13 mouse cellular contexts compared by ENCODE assay signal in genomic region chr9:57466101-57466500, GRCm38 (mm10). TPM values are rescaled to one million over a fixed set of nuclear protein-coding genes. Genes with fewer than 3 reads are reported as not detected.
DNase-seq lines count a peak whose midpoint lies in the region; ATAC-seq and TF ChIP-seq lines count a peak whose summit lies in the region.
"Had no signal": no experiment of that assay in that cellular context is flagged by ENCODE, and none has a peak within 500 bp of the region (broad histone marks: within the 10 kb centered on the region; RNA-seq: fewer than 3 reads in every experiment).

No protein-coding gene starts in this region.

- H3K36me3 ChIP-seq in lung, postnatal 0 days (ENCODE audit: insufficient read depth, low read length) = no peaks in the 10 kb centered on the region
- no peaks in the 10 kb centered on the region for H3K36me3 ChIP-seq in liver, embryonic 13.5 days
- H3K36me3 ChIP-seq in small intestine, adult 2 months (ENCODE audit: control insufficient read depth, insufficient read depth, low read length) = peaks cover 4% of the 10 kb centered on the region; the same call in 1 of the 2 replicates

- no peak overlapping the region for H3K9ac ChIP-seq in lung, postnatal 0 days (replicated peaks; ENCODE audit: low read depth)
- H3K9ac ChIP-seq in liver, embryonic 13.5 days = no peak overlapping the region

- TF ChIP-seq EP300 in lung, postnatal 0 days (IDR thresholded peaks at IDR 0.05) = no peak

- H3K27me3 ChIP-seq in lung, postnatal 0 days (replicated peaks; ENCODE audit: insufficient read depth, low read length) = no peaks in the 10 kb centered on the region; the same call in 1 of the 2 replicates
- peaks cover 26% of the 10 kb centered on the region for H3K27me3 ChIP-seq in liver, embryonic 13.5 days
- H3K27me3 ChIP-seq in small intestine, adult 2 months (ENCODE audit: control insufficient read depth, insufficient read depth, low read length) = no peaks in the 10 kb centered on the region

- H3K9me3 ChIP-seq in lung, postnatal 0 days (ENCODE audit: low read length) = no peaks in the 10 kb centered on the region
- no peaks in the 10 kb centered on the region for H3K9me3 ChIP-seq in liver, embryonic 13.5 days (replicated peaks)

- no peak overlapping the region for H3K4me2 ChIP-seq in lung, postnatal 0 days (replicated peaks; ENCODE audit: low read depth, low read length)
- 0 out of 2 replicates have a peak overlapping the region, but pooled peaks have one; percentile 12 for H3K4me2 ChIP-seq in liver, embryonic 13.5 days

- peaks cover 6% of the 10 kb centered on the region; the same call in 1 of the 2 replicates for H3K4me1 ChIP-seq in lung, postnatal 0 days (ENCODE audit: insufficient read depth, low read depth, low read length)
- H3K4me1 ChIP-seq in liver, embryonic 13.5 days (replicated peaks) = peaks cover 29% of the 10 kb centered on the region
- H3K4me1 ChIP-seq in small intestine, adult 2 months (ENCODE audit: control insufficient read depth, insufficient read depth, insufficient read length, low read length) = peaks cover 35% of the 10 kb centered on the region

- peak; percentile 94 for DNase-seq in heart, adult 11 months
- DNase-seq in heart, postnatal 4 days = no peak
- peak; percentile 4 for DNase-seq in lung, postnatal 36 days
- DNase-seq in lung, postnatal 0 days (ENCODE audit: low spot score) = no peak
- DNase-seq in liver, embryonic 13.5 days = no peak
- no peak for DNase-seq in left cerebral cortex, adult 18-20 months (ENCODE audit: low spot score in 2 of 2)
- no peak for DNase-seq in thymus, postnatal 14 days
- DNase-seq: adrenal gland, postnatal 14 days; B cell, adult 2 months; kidney, adult 9 months; lung, postnatal 4 days had no signal

- no peak overlapping the region for H3K4me3 ChIP-seq in lung, postnatal 0 days (ENCODE audit: low read depth, low read length)
- H3K4me3 ChIP-seq in liver, embryonic 13.5 days (replicated peaks) = no peak overlapping the region
- H3K4me3 ChIP-seq in small intestine, adult 2 months (ENCODE audit: low read depth, low read length) = no peak overlapping the region
- H3K4me3 ChIP-seq: erythroblast, embryonic 14.5 days had no signal

- TF ChIP-seq CTCF in lung, postnatal 0 days (IDR thresholded peaks at IDR 0.05) = no peak
- no peak for TF ChIP-seq CTCF in small intestine, adult 2 months (IDR thresholded peaks at IDR 0.05; ENCODE audit: extremely low read depth, insufficient read length, insufficient replicate concordance, low read depth, low read length)

- ATAC-seq in lung, postnatal 0 days = no peak
- no peak for ATAC-seq in liver, embryonic 13.5 days (ENCODE audit: low read depth)

- WGBS in lung, postnatal 0 days = 40% methylated on average over 3 of the region's 3 CpGs
- 10% methylated on average over 3 of the region's 3 CpGs for WGBS in liver, embryonic 13.5 days (ENCODE audit: insufficient replicate concordance)
- 27% methylated on average over 3 of the region's 3 CpGs for WGBS in small intestine, adult 2 months

- no peak for TF ChIP-seq POLR2A in small intestine, adult 2 months (IDR thresholded peaks at IDR 0.05; ENCODE audit: low read depth, low read length)

- no peak overlapping the region for H3K27ac ChIP-seq in lung, postnatal 0 days (ENCODE audit: low read length)
- no peak overlapping the region for H3K27ac ChIP-seq in liver, embryonic 13.5 days
- peak overlapping the region; percentile 69 for H3K27ac ChIP-seq in small intestine, adult 2 months (ENCODE audit: insufficient read depth, low read depth, low read length)

RNA-seq across cellular contexts. Expression of gene Scamp5, which starts 1.8 kb away (rescaled TPM):
- total RNA-seq in heart, postnatal 4 days (2021) = 10 to 100 TPM; 11.6 to 11.7 TPM
- 3.5 and 4.0 TPM in 2 replicates for polyA plus RNA-seq in lung, postnatal 0 days (2015; fragmentation: Nextera tagmentation; extraction: Ambion mirVana)
- 7.2 and 8.2 TPM in 2 replicates for polyA plus RNA-seq in liver, embryonic 13.5 days (2015; fragmentation: Nextera tagmentation; extraction: Ambion mirVana)
- 104 and 119 TPM in 2 replicates for polyA plus RNA-seq in small intestine, adult 2 months (2012; rRNA removed)
- 100 to 1,000 TPM; 381 to 400 TPM for total RNA-seq in left cerebral cortex, adult 18-20 months (2021)

RNA-seq across cellular contexts. Expression of gene Ppcdc, which starts 26.2 kb away (rescaled TPM):
- total RNA-seq in heart, postnatal 4 days (2021) = 1 to 10 TPM; 8.3 TPM
- polyA plus RNA-seq in lung, postnatal 0 days (2015; fragmentation: Nextera tagmentation; extraction: Ambion mirVana) = 25.9 and 29.2 TPM in 2 replicates
- 10.4 and 11.3 TPM in 2 replicates for polyA plus RNA-seq in liver, embryonic 13.5 days (2015; fragmentation: Nextera tagmentation; extraction: Ambion mirVana)
- polyA plus RNA-seq in small intestine, adult 2 months (2012; rRNA removed) = 10.3 and 14.2 TPM in 2 replicates
- 10 to 100 TPM; 14.3 TPM for total RNA-seq in left cerebral cortex, adult 18-20 months (2021)

RNA-seq across cellular contexts. Expression of gene Rpp25, which starts 37.7 kb away (rescaled TPM):
- 1 to 10 TPM; 7.8 to 9.4 TPM for total RNA-seq in heart, postnatal 4 days (2021)
- polyA plus RNA-seq in lung, postnatal 0 days (2015; fragmentation: Nextera tagmentation; extraction: Ambion mirVana) = 3.3 and 3.6 TPM in 2 replicates
- 0.59 and 0.77 TPM in 2 replicates for polyA plus RNA-seq in liver, embryonic 13.5 days (2015; fragmentation: Nextera tagmentation; extraction: Ambion mirVana)
- 1.2 and 10.5 TPM in 2 replicates for polyA plus RNA-seq in small intestine, adult 2 months (2012; rRNA removed)
- 10 to 100 TPM; 17.6 to 18.5 TPM for total RNA-seq in left cerebral cortex, adult 18-20 months (2021)
- polyA plus RNA-seq: erythroblast, embryonic 14.5 days had no signal

RNA-seq across cellular contexts. Expression of gene Cox5a, which starts 55.0 kb away (rescaled TPM):
- 1,000 to 10,000 TPM; 1,831 to 1,865 TPM for total RNA-seq in heart, postnatal 4 days (2021)
- polyA plus RNA-seq in lung, postnatal 0 days (2015; fragmentation: Nextera tagmentation; extraction: Ambion mirVana) = 440 and 448 TPM in 2 replicates
- polyA plus RNA-seq in liver, embryonic 13.5 days (2015; fragmentation: Nextera tagmentation; extraction: Ambion mirVana) = 412 and 430 TPM in 2 replicates
- 952 and 1,569 TPM in 2 replicates for polyA plus RNA-seq in small intestine, adult 2 months (2012; rRNA removed)
- total RNA-seq in left cerebral cortex, adult 18-20 months (2021) = 100 to 1,000 TPM; 410 to 481 TPM

Comparison
In these comparisons a context has a peak if more than half of its experiments do, and no peak if none do; other contexts are left out.
1. DNase-seq: peak in heart, adult 11 months (single experiment) and lung, postnatal 36 days (single experiment); none in heart, postnatal 4 days (single experiment), lung, postnatal 0 days (single experiment), liver, embryonic 13.5 days (single experiment), left cerebral cortex, adult 18-20 months (0 of 2) and thymus, postnatal 14 days (single experiment).
2. RNA of gene Scamp5, which starts 1.8 kb away (polyA plus RNA-seq): 104 to 119 TPM in small intestine, adult 2 months; 7.2 to 8.2 TPM in liver, embryonic 13.5 days and 3.5 to 4.0 TPM in lung, postnatal 0 days; every median in the first group is over 10 times any median in the second.